Mouse (Mus musculus) left cerebral cortex, postnatal 14 days (tissue): Measurements from ENCODE around the gene Ighmbp2. TPM values are rescaled to one million over a fixed set of nuclear protein-coding genes. Genes with fewer than 3 reads are reported as not detected.
A peak's percentile ranks its signal among the peaks of the same experiment; 100 is the strongest.
"Not testable (repeated sequence)": the region's sequence is repeated elsewhere in the genome, so short reads cannot be mapped to it uniquely, and the experiment has no call there.

Source experiments
- DNase-seq, 2 experiments: peaks; one replicate each; pipeline ENCODE4 v3.0.0; 2021 to 2022; ENCODE audit warnings: low spot score in 2 of 2, mixed read lengths in 1 of 2
- intact Hi-C: fragments of 180-260 bp; cut with DNase I; formaldehyde crosslinking; loops from one replicate; pipeline ENCODE4 v1.15.1; 2025
- total RNA-seq, 2 experiments: library from RNA; stranded (reverse); gene quantifications; 2 replicates each; pipeline ENCODE4 v1.2.3; 2021

The Ighmbp2 gene
- total RNA-seq, 2 experiments from 2014 or later: 10.3 to 11.1 TPM

- intact Hi-C loops: loop anchor here (5.0 kb wide), 1 partner anchor 69 kb away; no protein-coding TSS in a partner anchor
- DNase-seq: no peak
These were observed 10.2 kb upstream of the Ighmbp2 start for GRCm38 (mm10) chr19:3292993-3293392.

DNA sequence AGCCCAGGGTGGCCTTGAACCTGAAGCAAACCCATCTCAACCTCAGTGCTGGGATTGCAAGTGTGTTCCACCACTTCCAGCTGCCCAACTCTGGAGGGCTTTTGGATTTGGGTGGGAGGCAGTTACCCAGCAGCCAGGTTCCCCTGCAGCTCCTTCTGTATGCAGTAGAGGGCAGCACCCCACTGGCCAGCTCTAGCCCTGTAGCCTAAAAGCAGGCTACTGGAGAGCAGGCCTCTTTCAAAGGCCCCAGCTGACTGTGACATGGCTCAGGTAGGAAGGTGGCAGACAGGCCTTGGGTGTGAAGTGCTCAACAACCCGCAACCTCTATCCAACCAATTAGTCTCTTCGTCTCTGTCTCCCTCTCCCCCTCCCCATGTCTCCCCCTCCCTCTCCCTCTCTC, 9.2 kb upstream of the Ighmbp2 start:
- intact Hi-C loops: loop anchor here (5.0 kb wide), 1 partner anchor 70 kb away; no protein-coding TSS in a partner anchor
- peak; percentile 63 to 64 for DNase-seq

GRCm38 (mm10) chr19:3289006-3289405, 6.2 kb upstream of the Ighmbp2 start:
- DNase-seq: no peak

GRCm38 (mm10) chr19:3281886-3282285, 931 bp downstream of the Ighmbp2 start:
- intact Hi-C loops: loop anchor here (5.0 kb wide), 1 partner anchor 170 kb away; no protein-coding TSS in a partner anchor
- DNase-seq: no peak

More at GRCm38 (mm10) chr19:3289006-3289405, 6.2 kb upstream of the Ighmbp2 start:
- intact Hi-C loops: no loop called here

GRCm38 (mm10) chr19:3275744-3276365, 7.0 kb downstream of the Ighmbp2 start:
- no peak for DNase-seq
- intact Hi-C loops: no loop called here

GRCm38 (mm10) chr19:3273331-3273730, 9.5 kb downstream of the Ighmbp2 start:
- intact Hi-C loops: no loop called here

DNA sequence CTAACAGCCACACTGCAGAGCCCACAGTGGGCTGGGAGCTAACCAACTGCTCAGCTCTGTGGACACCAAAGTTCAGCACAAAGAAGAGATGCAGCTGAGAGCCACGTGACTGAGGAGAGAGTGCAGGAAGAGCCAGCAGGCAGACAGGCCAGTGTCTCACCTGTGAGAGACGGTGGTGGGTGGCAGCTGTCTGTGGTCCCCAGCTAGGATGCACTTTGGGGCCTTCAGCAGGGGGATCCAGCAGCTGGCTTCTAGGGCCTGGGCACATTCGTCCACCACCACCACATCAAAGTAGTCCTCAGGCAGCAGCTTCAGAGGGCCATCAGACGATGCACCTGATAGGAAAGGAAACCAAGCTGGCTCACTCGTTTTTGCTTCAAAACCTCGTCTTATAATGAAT, 11.5 kb downstream of the Ighmbp2 start:
- no peak for DNase-seq
- intact Hi-C loops: no loop called here

More at GRCm38 (mm10) chr19:3273331-3273730, 9.5 kb downstream of the Ighmbp2 start:
- no peak for DNase-seq

GRCm38 (mm10) chr19:3269803-3270202, 13.0 kb downstream of the Ighmbp2 start:
- DNase-seq: no peak
- intact Hi-C loops: no loop called here

DNA sequence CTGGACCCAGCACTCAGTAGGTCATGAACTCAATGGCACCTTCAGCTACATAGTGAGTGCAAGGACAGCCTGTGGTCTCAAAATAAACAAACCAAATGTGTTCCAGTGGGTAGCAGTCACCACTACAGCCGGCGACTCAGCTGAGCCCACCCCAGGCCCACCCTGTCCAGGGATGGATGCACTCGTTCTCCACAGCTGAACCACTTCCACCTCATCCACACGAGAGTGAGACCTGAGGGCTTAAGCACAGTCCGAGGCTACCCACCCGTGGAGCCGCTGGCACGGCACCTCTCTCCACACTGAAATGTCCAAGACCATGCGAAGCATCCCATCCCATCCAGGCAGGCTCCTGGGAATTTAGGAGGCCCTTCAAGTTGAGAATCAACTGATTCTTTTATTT, 13.5 kb downstream of the Ighmbp2 start:
- no peak for DNase-seq
- intact Hi-C loops: no loop called here

GRCm38 (mm10) chr19:3268218-3268980, 14.4 kb downstream of the Ighmbp2 start:
- DNase-seq: no peak
- intact Hi-C loops: no loop called here

DNA sequence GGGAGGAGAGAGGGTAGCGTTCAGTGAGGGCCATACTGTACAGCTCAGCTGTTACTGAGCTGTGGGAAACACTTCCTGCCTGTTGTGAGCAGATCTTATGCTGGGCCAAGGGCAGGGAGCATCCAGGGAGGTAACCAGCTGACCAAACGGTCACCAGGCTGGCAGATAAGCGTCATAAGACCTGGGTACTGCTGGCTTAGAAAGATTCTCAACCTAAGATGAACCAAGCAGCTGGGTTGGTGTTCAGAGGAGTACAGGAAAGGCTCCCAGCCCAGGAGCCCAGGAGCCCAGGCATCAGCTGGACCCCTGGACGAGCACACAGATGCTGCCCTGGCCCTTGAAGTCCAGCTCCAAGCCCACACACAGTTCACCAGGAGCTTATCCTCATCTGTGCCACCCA, 15.5 kb downstream of the Ighmbp2 start:
- DNase-seq: no peak

DNA sequence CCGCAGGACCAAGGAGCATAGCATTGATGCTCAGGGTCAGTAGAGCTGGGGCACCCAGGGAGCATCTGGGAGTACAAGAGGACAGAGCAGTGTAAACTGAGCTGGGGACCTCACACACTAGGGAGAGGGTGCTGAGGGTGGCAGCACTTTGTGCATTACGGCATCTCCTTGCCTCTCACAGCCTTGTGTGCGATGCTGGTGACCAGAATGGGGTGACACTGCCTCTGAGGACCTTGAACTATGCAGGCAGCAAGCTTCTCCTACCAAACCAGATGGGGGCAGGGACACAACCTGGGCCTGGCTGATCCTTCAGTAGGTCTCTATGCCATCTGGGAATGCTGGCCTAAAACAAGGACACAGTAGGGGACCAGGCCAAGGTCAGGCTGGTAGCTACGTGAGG, 16.1 kb downstream of the Ighmbp2 start:
- intact Hi-C loops: no loop called here
- DNase-seq: no peak

More for the DNA sequence above, 15.5 kb downstream of the Ighmbp2 start:
- intact Hi-C loops: no loop called here

- intact Hi-C loops: no loop called here
- no peak for DNase-seq
These were observed 16.7 kb downstream of the Ighmbp2 start for GRCm38 (mm10) chr19:3266136-3266535.

- no peak for DNase-seq
- intact Hi-C loops: no loop called here
These were observed 17.6 kb downstream of the Ighmbp2 start for GRCm38 (mm10) chr19:3265180-3265579.

- no peak for DNase-seq
- intact Hi-C loops: no loop called here
These were observed 18.5 kb downstream of the Ighmbp2 start for GRCm38 (mm10) chr19:3264348-3264747.

DNA sequence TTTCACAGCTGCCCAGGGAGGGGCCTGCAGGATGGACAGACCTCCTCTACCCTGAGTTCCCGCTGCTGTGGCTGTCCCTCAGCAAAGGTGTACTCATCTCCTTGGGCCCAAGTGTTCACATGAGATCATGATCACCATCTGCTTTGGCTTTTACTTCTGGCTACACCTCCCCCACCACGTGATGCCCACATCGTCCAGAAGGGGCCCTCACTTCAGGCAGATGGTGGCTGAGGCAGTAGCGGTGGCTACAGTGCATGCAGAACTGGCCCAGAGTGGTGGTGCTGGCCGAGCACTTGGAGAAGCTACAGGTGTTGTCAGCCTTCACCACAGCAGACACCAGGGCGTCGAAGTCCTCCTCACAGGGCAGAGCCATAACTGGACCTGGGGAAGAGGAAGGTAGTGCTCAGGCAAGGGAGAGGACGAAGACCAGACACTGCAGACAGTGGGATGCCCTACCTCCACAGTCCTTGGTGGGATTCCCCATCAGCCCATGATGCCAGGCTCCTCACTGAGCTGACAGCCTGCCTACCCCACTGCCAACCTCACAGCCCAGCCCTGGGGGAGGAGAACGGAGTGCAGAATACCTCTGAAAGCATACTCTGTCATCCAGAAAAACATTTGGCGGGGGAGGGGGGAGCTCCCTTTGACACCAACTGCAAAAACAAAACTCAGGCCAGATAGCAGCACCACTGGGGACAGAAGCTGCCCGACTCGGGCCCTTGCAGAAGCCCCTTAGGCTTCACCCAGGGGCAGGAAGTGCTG, 20.9 kb downstream of the Ighmbp2 start:
- intact Hi-C loops: no loop called here
- peak in 1 of 2 experiments; percentile 1 for DNase-seq

- intact Hi-C loops: no loop called here
- DNase-seq: no peak
These were observed 21.5 kb downstream of the Ighmbp2 start for GRCm38 (mm10) chr19:3261336-3261735.

- intact Hi-C loops: no loop called here
- no peak for DNase-seq
These were observed 22.2 kb downstream of the Ighmbp2 start for GRCm38 (mm10) chr19:3260591-3260990.

- DNase-seq: no peak
- intact Hi-C loops: no loop called here
These were observed 22.8 kb downstream of the Ighmbp2 start for GRCm38 (mm10) chr19:3260016-3260415.

GRCm38 (mm10) chr19:3225261-3225660, 57.6 kb downstream of the Ighmbp2 start:
- intact Hi-C loops, DNase-seq: not testable (repeated sequence)
